Mouse (Mus musculus) liver, adult 2 months (tissue): Measurements from ENCODE around the gene Cdhr4.

Experiments
- CTCF ChIP-seq: fragments of 200-500 bp; IDR thresholded peaks from 2 replicates; pipeline ENCODE4 v1.5.1; 2011; ENCODE audit warnings: low read depth, low read length, control low read depth
- POLR2A ChIP-seq: fragments of 200-500 bp; IDR thresholded peaks from 2 replicates; pipeline ENCODE4 v1.6.1; 2011; ENCODE audit warnings: low read length, control low read depth; ENCODE audit not compliant: insufficient read depth; ENCODE audit errors: extremely low read depth

DNA sequence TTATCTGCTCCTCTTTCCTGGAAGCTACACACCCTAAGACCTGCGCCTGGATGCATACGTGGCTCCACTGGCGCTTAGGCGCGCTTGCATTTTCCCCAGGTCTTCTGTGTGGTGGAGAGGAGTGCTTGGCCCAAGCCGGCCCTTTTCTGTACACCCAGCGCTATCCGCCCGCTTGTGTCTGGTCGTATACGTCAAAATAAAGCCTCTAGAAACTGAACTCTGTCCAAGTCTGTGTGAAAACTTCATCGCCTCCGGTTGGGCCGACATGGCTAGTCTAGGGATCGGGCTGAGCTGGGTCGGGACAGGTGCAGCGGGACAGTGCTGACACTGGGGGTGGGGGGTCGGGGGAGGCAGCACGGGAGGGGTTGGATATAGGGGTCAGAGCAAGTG is 56.3 kb downstream of the Cdhr4 start:
- TF ChIP-seq CTCF (no peak), POLR2A (no peak)
